Mouse (Mus musculus) forebrain, embryonic 13.5 days (tissue): ENCODE data around the gene Il13. TPM values are rescaled to one million over a fixed set of nuclear protein-coding genes. Genes with fewer than 3 reads are reported as not detected.

ENCODE experiments used
- ATAC-seq: fragments of 200-750 bp; cut with Nextera tagmentation; 2 replicates; pipeline ENCODE4 v1.8.0; 2017
- H3K27ac ChIP-seq: fragments of 300-500 bp; sonication (generic); 2 replicates; pipeline ENCODE4 v1.5.1; 2015; ENCODE audit warnings: inconsistent platforms, mild to moderate bottlenecking, moderate library complexity
- H3K27me3 ChIP-seq: fragments of 300-500 bp; sonication (generic); 2 replicates; pipeline ENCODE4 v1.6.1; 2015; ENCODE audit warnings: mild to moderate bottlenecking, inconsistent platforms
- H3K36me3 ChIP-seq: fragments of 300-500 bp; sonication (generic); 2 replicates; pipeline ENCODE4 v1.6.1; 2015; ENCODE audit warnings: mild to moderate bottlenecking, inconsistent platforms; ENCODE audit not compliant: poor library complexity, severe bottlenecking
- H3K4me1 ChIP-seq: fragments of 300-500 bp; sonication (generic); 2 replicates; pipeline ENCODE4 v1.6.1; 2015; ENCODE audit warnings: inconsistent platforms
- H3K4me2 ChIP-seq: fragments of 300-500 bp; sonication (generic); 2 replicates; pipeline ENCODE4 v1.6.1; 2015; ENCODE audit warnings: inconsistent platforms, mild to moderate bottlenecking, moderate library complexity
- H3K4me3 ChIP-seq: fragments of 300-500 bp; sonication (generic); 2 replicates; pipeline ENCODE4 v1.5.1; 2015; ENCODE audit warnings: mild to moderate bottlenecking, inconsistent platforms
- H3K9ac ChIP-seq: fragments of 300-500 bp; sonication (generic); 2 replicates; pipeline ENCODE4 v1.6.1; 2015; ENCODE audit warnings: mild to moderate bottlenecking, inconsistent platforms
- H3K9me3 ChIP-seq: fragments of 300-500 bp; sonication (generic); replicated peaks from 2 replicates; pipeline ENCODE4 v1.6.1; 2016; ENCODE audit warnings: inconsistent platforms
- WGBS: fragments of 180-500 bp; shearing (Covaris S2); methylation state at CpG from one replicate; pipeline ENCODE4 v1.1.7; 2015; 5-methylcytosine and 5-hydroxymethylcytosine counted together
- polyA plus RNA-seq: library from polyadenylated mRNA; unstranded; fragments of >200 nt; fragmentation: Nextera tagmentation; extraction: Ambion mirVana; gene quantifications from 2 replicates; pipeline ENCODE4 v1.2.1, GENCODE M21; 2015

Il13 gene
- polyA plus RNA-seq, 1 experiment from 2014 or later, result not detected

DNA sequence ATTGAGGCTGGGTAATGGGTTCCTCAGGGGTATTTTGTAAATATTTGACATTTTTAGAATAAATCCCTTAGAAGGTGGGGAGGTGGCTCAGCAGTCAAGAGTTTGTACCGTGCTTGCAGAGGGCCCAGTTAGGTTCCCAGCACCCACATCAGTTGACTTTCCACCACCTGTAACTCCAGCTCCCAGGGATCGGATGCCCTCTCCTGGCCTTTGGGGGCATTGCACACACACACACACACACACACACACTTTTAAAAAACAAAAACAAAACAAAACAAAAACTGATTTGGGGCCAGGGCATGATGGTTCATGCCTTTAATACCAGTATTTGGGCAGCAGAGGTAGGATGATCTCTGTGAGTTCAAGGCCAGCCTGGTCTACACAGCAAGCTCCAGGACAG, 10.4 kb downstream of the Il13 start:
- ATAC-seq, result no peak
- H3K9ac ChIP-seq, result no peak overlapping the region
- 88% methylated on average over 2 of the region's 2 CpGs for WGBS

DNA sequence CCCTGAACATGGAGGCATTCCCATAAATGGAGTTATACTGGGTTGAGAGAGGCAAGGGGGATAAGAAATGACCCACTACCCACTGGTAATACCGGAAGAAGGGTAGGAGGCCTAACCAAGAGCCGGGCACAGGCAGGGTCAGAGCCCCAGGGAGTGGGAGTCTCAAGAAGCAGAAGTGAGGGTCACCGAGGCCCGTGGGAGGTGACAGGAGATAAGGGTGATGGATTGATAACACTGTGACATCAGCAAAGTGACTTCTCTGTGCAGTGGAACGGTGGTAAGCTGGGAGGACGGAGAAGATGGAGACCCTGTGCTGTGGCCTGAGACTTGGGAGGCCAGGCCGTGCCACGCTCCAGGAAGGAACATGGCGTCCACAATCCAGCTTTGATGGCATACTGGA, 10.9 kb downstream of the Il13 start:
- no peak for ATAC-seq
- no peaks in the 10 kb centered on the region for H3K27me3 ChIP-seq
- no peak overlapping the region for H3K4me2 ChIP-seq
- no peak overlapping the region for H3K4me3 ChIP-seq
- H3K27ac ChIP-seq, result no peak overlapping the region
- no peak overlapping the region for H3K9ac ChIP-seq
- no peaks in the 10 kb centered on the region for H3K36me3 ChIP-seq
- no peaks in the 10 kb centered on the region; the same call in 1 of the 2 replicates for H3K9me3 ChIP-seq
- H3K4me1 ChIP-seq, result no peaks in the 10 kb centered on the region
- WGBS, result 95% methylated on average over 9 of the region's 9 CpGs

More for the DNA sequence above, 10.4 kb downstream of the Il13 start:
- Histone ChIP-seq H3K4me3 (no peak overlapping the region), H3K36me3 (no peaks in the 10 kb centered on the region), H3K9me3 (no peaks in the 10 kb centered on the region; the same call in 1 of the 2 replicates), H3K27me3 (no peaks in the 10 kb centered on the region), H3K27ac (no peak overlapping the region), H3K4me2 (no peak overlapping the region), H3K4me1 (no peaks in the 10 kb centered on the region)

DNA sequence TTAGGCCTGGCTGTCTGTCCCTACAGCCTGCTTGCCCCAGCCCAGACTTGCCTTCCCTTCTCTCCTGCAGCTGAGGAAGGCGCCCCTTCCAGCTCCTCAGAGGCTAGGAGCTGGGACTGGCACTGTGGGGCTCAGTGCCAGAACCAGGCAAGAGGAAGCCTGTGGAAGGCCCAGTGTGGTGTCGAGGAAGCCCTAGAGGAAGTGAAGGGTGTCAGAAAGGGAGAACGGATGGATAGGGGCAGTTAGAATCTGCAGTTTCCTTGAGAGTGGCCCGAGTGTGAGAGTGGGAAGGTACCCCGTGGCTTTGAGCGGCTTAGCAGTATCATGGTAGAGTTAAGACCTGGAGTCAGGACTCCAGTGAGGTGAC, 12.1 kb downstream of the Il13 start:
- no peak for ATAC-seq
- Histone ChIP-seq H3K27me3 (no peaks in the 10 kb centered on the region), H3K4me3 (no peak overlapping the region), H3K36me3 (no peaks in the 10 kb centered on the region), H3K4me1 (no peaks in the 10 kb centered on the region), H3K9me3 (no peaks in the 10 kb centered on the region; the same call in 1 of the 2 replicates), H3K27ac (no peak overlapping the region), H3K4me2 (no peak overlapping the region), H3K9ac (no peak overlapping the region)
- WGBS, result 80% methylated on average over 6 of the region's 6 CpGs

DNA sequence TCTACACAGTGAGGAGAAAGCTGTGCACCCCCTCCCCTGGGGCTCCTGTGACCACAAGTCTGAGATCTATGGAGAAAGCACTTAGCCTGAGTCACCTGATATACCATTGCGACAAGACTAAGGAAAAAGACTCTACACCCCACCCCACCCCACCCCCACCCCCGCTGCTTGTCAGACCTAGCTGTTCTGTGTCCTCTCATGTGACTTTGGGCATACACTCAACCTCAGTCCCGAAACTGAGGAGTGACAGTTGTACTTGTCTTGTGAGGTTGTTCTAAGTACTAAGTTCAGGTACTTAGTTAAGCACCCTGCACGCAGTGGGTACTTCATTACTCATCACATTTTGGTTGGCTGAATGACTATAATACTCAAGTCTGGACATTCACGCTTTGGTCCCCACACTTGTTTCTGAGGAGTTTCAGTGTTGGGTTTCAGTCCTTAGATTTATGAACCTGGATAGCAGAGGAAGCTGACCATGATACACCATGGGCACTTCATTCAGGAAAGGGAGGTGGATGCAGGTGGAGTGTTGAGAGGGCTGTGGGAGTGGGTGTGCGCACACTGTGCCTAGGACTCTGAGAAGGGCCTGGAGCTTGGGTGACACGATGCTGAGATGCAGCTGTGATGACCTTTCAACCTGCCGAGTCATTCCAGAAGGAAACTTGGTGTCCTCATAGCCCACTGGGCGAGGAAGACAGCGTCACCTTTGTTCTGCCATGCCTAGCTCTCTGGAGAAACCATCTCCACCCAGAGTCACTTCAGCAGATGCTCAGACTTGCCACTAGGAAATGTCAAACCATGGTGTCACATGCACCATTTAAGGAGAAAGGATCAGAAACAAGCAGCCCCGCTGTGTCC, 12.7 kb downstream of the Il13 start:
- no peak overlapping the region for H3K4me3 ChIP-seq
- no peak overlapping the region for H3K4me2 ChIP-seq
- no peak for ATAC-seq
- H3K9me3 ChIP-seq, result no peaks in the 10 kb centered on the region; the same call in 1 of the 2 replicates
- no peak overlapping the region for H3K9ac ChIP-seq
- no peak overlapping the region for H3K27ac ChIP-seq
- H3K4me1 ChIP-seq, result no peaks in the 10 kb centered on the region
- 87% methylated on average over 11 of the region's 11 CpGs for WGBS
- H3K36me3 ChIP-seq, result no peaks in the 10 kb centered on the region
- H3K27me3 ChIP-seq, result no peaks in the 10 kb centered on the region

DNA sequence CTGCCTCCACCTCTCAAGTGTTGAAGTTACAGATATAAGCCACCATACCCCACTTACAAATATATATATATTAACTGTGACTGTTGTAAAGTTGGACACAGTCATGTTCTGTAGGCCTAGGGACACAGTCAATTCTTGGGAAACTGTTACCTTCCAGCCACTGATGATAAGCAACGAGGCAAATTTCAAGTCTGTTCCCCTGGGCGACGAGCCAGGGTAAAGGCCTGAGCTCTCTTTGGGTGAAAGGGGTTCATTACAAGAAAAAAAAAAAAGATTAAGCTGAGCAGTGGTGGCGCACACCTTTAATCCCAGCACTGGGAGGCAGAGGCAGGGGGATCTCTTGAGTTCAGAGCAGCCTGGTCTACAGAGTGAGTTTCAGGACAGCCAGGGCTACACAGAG, 14.4 kb downstream of the Il13 start:
- no peak overlapping the region for H3K4me3 ChIP-seq
- no peaks in the 10 kb centered on the region; the same call in 1 of the 2 replicates for H3K9me3 ChIP-seq
- no peak for ATAC-seq
- no peaks in the 10 kb centered on the region for H3K4me1 ChIP-seq
- H3K4me2 ChIP-seq, result no peak overlapping the region
- H3K36me3 ChIP-seq, result no peaks in the 10 kb centered on the region
- WGBS, result 86% methylated on average over 4 of the region's 4 CpGs
- no peaks in the 10 kb centered on the region for H3K27me3 ChIP-seq
- no peak overlapping the region for H3K9ac ChIP-seq
- H3K27ac ChIP-seq, result no peak overlapping the region

DNA sequence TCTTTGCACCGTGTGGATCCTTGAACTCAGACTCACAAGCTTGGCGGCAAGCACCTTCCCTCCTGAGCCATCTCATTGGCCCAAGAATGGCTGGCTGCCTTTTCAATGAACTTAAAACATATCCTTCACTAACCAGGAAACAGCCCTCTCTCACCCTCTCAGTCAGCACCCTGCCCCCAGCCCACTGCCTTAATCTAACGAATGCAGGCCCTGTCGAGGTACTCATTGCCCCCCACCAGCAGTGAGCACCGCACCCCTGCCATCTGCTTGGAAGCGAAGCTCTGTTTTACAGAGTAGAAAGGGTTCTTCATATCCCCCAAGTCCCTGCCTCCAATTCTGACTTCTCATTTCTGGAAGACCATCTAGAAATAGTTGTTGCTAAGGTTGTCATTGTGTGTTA, 15.1 kb downstream of the Il13 start:
- Histone ChIP-seq H3K4me3 (no peak overlapping the region), H3K9ac (no peak overlapping the region), H3K9me3 (no peaks in the 10 kb centered on the region; the same call in 1 of the 2 replicates), H3K4me1 (no peaks in the 10 kb centered on the region), H3K27me3 (no peaks in the 10 kb centered on the region), H3K27ac (no peak overlapping the region), H3K36me3 (no peaks in the 10 kb centered on the region), H3K4me2 (no peak overlapping the region)
- 72% methylated on average over 6 of the region's 6 CpGs for WGBS
- ATAC-seq, result no peak

DNA sequence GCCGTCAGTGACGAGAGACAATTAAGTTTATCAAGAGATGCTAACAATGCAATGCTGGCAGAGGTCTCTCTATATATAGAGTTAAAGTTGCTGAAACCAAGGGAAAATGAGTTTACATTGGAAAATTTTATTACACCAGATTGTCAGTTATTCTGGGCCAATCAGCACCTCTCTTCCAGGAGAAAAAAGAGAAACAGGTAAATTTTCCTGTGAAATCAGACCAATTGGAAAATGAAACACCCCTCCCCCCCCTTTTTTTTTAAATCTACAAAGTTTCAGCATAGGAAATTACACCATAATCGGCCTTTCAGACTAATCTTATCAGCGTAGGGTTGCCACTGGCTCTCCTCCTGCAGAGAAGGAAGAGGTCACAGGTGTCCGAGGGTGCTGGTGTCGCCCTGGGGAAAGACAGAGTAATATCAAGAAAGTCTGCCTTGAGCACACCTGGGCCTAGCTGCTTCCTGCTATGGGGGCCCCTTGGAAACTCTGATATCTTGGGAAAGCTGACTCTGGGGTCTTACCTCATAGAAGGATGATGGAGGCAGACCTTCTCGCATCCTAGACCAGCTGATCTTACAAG, 15.8 kb downstream of the Il13 start, which contains the start of gene Il4:
TSS of gene Il4 (minus strand) at position 51 of the 580 bp plus-strand sequence.
- Histone ChIP-seq H3K27ac (no peak within 1 kb of the TSS), H3K4me3 (no peak within 1 kb of the TSS), H3K36me3 (no peaks in the 10 kb centered on the region), H3K9ac (no peak within 1 kb of the TSS), H3K4me1 (no peaks in the 10 kb centered on the region), H3K9me3 (no peaks in the 10 kb centered on the region), H3K4me2 (no peak within 1 kb of the TSS), H3K27me3 (no peaks in the 10 kb centered on the region)
- no peak for ATAC-seq
- WGBS, result 79% methylated on average over 7 of the region's 7 CpGs

DNA sequence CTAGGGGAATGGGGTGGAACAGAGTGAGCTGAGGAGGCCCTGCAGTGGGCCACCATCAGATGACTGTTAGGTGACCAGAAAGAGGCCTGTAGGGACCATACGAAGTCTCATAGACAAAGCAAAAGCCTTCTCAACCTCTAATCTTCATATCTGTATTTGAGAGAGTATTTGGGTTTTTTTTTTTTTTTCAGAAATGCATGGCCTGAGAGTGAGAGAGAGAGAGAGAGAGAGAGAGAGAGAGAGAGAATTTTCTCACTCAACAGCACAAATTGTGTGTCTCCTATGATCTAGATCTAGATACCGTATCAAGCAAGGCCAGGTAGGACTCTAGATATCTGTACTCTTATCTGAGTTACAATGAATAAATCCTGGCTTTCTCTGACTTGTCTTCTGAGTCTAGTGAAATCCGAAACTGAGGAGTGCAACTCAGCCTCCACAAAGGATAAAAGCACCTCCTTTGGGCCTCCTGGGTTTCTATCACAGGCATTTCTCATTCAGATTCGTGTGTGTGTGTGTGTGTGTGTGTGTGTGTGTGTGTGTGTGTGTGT, 16.9 kb downstream of the Il13 start:
- Histone ChIP-seq H3K27ac (no peak overlapping the region), H3K27me3 (no peaks in the 10 kb centered on the region), H3K36me3 (no peaks in the 10 kb centered on the region), H3K4me2 (no peak overlapping the region), H3K9me3 (no peaks in the 10 kb centered on the region), H3K4me1 (no peaks in the 10 kb centered on the region), H3K4me3 (no peak overlapping the region), H3K9ac (no peak overlapping the region)
- no peak for ATAC-seq
- 64% methylated on average over 4 of the region's 4 CpGs for WGBS

DNA sequence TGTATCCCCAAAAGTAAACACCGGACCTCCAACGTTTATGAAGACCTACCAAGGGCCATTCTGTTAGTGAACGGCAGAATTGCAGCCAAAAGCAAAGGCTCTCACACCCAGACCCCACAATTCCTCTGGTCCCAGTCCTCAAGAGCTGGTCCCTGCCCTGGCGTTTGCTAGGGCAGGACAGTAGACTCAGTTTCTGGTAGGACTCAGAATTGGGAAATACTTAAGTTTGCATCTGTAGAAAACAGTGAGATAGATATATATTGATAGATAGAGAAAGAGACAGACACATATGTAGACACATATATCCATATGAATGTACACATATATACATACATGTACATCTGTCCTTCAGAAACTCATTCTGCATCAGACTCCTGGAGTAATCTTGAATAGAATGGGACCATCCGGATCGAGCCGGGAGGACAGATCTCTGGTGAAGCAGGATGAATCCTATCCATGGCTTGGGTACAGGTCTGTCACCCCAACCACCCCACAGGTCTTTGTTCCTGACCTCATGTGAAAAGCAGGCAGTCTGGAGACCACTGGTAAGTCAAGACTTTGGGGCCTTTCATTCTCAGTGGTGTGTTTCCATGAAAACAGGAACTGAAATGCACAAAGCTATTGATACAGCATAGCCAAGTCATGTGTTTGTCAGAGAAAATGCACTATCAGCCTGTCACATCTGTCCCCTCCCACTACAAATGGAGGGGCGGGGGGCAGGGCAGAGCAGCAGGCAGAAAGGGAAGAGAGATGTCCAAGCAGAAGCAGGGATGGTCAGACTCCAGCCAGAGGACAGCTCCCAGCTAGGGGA, 17.5 kb downstream of the Il13 start:
- Histone ChIP-seq H3K4me1 (no peaks in the 10 kb centered on the region), H3K27me3 (no peaks in the 10 kb centered on the region), H3K4me3 (no peak overlapping the region), H3K36me3 (no peaks in the 10 kb centered on the region), H3K9ac (no peak overlapping the region), H3K4me2 (no peak overlapping the region), H3K9me3 (no peaks in the 10 kb centered on the region), H3K27ac (no peak overlapping the region)
- WGBS, result 92% methylated on average over 8 of the region's 8 CpGs
- ATAC-seq, result no peak

DNA sequence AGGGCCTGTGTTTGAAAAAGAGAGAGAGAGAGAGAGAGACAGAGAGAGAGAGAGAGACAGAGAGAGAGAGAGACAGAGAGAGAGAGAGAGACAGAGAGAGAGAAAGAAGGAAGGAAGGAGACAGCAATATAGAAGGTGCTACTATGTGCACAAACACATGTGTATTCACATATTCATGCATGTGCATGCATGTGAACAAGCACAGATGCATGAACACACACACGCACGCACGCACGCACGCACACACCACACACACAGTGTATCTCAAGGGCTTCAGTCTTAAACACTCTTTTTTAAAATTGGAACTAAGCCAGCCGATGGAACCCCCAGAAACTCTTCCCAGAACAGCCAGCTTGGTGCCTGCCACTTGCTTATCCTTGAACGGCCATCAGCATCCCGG, 18.9 kb downstream of the Il13 start:
- Histone ChIP-seq H3K9ac (no peak overlapping the region), H3K27ac (no peak overlapping the region), H3K36me3 (no peaks in the 10 kb centered on the region), H3K4me1 (no peaks in the 10 kb centered on the region), H3K9me3 (no peaks in the 10 kb centered on the region), H3K4me2 (no peak overlapping the region), H3K27me3 (no peaks in the 10 kb centered on the region), H3K4me3 (no peak overlapping the region)
- WGBS, result 95% methylated on average over 8 of the region's 8 CpGs
- ATAC-seq, result no peak

DNA sequence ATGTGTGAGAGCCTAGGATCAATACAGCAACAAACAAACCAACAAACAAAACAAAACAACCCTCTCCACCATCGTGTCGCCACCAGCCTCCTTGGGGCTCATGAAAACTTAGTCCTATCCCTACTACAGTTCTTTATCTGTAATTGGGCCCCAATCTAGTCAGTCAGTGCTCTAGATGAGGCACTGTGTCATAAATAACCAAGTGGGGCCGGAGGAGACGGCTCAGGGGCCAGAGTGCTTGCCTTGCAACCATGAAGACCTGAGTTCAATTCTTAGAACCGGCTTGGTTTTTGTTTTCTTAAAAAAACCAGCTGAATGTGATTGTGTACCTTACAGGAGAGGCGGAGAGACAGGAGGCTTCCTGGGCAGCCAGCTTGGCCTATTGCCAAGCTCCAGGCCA, 19.3 kb downstream of the Il13 start:
- no peak overlapping the region for H3K9ac ChIP-seq
- H3K4me3 ChIP-seq, result no peak overlapping the region
- no peak overlapping the region for H3K4me2 ChIP-seq
- WGBS, result 57% methylated on average over 6 of the region's 6 CpGs
- ATAC-seq, result no peak
- H3K27ac ChIP-seq, result no peak overlapping the region
- no peaks in the 10 kb centered on the region for H3K9me3 ChIP-seq
- no peaks in the 10 kb centered on the region for H3K36me3 ChIP-seq
- H3K27me3 ChIP-seq, result no peaks in the 10 kb centered on the region
- H3K4me1 ChIP-seq, result no peaks in the 10 kb centered on the region

DNA sequence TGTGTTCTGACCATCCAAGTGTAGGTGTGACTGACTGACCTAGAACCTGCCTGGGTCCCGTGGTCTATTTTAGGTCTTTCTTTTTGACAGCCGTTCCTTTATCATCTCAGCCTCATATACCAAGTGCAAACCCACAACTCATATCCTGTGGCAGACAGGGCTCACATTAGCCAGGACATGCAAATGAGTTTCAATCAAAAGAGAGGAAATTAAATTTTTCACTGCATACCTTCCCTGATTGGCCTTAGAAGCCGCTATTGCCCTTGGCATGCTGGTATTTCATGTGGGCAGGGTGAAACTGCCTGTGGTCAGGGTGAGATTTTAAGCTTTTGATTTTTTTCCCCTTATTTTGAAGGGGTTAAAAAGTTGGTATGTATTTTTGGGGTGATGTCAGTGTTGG, 24.8 kb downstream of the Il13 start:
- ATAC-seq, result no peak
- Histone ChIP-seq H3K36me3 (no peaks in the 10 kb centered on the region), H3K27me3 (no peaks in the 10 kb centered on the region), H3K9me3 (no peaks in the 10 kb centered on the region), H3K4me3 (no peak overlapping the region), H3K4me1 (peaks cover 7% of the 10 kb centered on the region), H3K27ac (no peak overlapping the region), H3K4me2 (no peak overlapping the region), H3K9ac (no peak overlapping the region)
- WGBS, result 85% methylated on average over 3 of the region's 3 CpGs
